Mouse (Mus musculus) kidney, adult 9 months (tissue): ENCODE data around the gene Nme1.
A peak's percentile ranks its signal among the peaks of the same experiment; 100 is the strongest.

Experiments used
- DNase-seq: peaks from one replicate; pipeline ENCODE4 v3.0.0; 2022

Gene Nme1

DNA sequence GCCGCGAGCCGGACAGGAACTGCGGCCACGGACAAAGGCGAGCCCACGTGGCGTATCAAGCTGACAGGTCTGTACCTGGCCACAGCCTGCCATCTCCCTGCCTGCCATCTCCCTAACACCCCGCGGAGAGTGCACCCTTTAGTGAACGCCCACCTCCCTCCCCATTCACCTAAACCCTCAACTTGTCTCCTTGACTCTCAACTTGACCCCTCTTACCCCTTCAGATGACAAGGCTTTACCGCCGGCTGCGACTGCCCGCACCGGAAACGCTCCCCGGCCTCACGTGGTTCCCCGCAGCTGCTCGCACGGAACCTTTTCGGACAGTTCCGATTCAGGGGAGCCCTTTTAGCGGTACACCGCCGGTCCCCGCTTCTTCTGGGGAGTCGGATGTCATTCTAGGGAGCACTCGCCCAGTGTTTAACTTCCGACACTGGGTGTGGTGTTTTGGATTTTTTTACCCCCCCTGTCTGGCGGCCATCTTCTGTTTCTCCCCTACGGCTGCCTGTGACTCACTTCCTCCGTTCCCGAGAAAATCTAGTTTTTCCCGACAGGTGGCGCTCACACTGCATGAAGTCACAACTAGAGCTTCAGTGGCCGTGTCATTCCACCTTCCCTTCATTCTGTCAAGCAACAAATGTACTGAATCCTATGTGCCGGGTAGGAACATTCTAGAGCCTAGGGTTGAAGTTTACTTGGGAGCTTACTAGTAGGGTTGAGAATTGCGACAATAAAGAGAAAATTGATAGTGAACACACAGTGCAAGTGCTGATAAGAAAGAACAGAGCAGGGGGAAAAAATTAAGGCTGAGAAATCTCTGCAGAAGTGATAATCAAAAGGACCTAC, at the start of gene Nme1, which contains the start of gene Gm20390:
Nme1 (minus strand) TSS at position 517 of the 843 bp plus-strand sequence.
Gm20390 (minus strand) TSS at position 289 of the 843 bp plus-strand sequence.
- DNase-seq: peak; percentile 99

DNA sequence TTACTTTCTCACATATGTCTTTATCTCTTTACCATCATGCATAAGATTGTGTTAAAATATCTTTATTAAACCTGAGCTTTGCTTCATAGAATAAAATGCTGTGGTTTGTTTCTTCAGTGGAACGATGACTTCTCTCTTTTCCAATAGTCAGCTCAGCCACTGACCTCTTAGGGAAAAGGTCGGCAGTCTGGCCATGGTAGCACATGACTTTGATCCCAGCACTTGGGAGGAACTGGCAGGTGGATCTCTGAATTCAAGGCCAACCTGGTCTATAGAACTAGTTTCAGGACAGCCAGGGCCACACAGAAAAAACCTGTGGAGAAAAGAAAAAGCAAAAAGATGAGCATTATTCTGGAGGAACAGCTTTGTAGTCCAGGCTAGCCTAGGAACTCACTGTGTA, 35.0 kb upstream of the Nme1 start:
- peak; percentile 31 for DNase-seq

DNA sequence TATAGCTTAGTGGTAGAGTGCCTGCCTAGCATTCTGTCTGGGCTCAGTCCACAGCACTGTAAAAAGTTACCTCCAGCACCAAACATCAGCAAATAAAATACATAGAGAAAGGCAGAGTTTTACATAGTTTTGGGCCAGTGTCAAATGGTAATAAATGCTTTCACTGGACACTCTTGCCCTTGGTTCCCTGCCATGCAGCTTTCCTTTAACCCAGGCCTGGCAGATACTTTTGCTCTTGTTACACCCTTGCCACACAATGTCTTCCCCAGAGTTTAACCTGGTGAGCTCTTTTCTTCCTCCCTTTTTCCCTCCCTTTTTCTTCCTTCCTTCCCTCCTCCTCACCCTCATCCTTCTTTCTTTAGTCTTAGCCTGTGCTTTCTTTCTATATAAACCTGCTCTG, 31.0 kb upstream of the Nme1 start:
- DNase-seq: peak; percentile 39

DNA sequence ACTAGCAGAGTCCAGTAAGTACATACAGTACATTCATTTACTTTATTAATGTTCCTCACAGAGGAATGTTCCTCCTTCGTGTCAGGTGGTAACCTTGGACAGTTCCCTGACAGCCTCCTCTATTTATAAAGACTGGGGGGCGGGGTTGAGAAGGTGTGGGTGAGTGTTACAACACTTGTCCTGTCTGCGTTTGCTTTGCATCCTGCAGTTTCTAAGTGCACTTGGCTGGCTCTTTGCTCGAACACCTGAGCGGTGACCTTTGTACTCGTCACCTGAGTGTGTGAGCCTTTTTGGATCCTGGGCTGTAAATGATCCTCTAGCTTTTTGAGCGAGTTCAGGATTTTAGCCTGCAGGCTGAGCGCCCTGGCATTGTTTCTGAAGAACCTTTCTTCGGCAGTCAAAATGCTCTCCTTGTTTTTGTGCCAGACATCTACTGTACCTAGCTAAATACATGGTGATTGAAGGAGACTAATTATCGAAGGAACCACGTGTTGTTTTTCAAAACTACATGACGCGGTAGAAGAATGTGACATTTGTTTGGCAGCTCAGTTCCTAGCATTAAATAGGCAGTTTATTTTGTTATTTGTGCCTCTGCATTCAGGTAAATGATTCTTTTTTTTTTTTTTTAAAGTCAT, 28.9 kb upstream of the Nme1 start:
- peak; percentile 97 for DNase-seq

DNA sequence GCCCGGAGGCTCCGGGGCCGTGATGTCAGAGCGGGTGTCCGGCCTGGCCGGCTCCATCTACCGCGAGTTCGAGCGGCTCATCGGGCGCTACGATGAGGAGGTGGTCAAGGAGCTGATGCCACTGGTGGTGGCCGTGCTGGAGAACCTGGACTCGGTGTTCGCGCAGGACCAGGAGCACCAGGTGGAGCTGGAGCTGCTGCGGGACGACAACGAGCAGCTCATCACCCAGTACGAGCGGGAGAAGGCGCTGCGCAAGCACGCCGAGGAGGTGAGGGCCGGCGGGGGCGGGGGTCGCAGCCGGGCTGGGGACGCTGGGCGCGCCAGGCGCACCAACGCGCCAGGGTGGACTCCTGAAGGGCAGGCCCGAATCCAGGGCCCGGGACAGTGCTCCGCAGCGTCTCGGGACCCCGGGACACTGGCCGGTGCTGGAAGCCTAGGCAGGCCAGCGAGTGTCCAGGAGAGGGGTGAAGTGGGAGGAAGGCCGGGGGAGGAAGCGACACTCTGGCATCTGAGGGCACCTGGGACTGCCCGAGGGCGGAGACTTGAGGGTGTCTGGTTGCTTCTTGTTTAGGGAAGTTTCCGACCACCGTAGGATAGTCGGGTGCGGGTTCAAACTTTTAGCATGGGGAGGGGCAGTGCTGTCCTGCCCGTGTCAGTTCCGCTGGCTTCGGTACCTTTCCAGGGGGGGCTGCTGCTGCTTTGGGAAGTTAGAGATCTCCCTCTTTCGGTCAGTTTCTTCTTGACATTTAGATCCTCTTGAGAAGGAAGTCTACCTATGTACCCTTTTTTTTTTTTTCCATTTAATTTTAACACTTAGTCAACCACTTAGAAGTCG, 28.2 kb upstream of the Nme1 start:
- peak; percentile 63 for DNase-seq

DNA sequence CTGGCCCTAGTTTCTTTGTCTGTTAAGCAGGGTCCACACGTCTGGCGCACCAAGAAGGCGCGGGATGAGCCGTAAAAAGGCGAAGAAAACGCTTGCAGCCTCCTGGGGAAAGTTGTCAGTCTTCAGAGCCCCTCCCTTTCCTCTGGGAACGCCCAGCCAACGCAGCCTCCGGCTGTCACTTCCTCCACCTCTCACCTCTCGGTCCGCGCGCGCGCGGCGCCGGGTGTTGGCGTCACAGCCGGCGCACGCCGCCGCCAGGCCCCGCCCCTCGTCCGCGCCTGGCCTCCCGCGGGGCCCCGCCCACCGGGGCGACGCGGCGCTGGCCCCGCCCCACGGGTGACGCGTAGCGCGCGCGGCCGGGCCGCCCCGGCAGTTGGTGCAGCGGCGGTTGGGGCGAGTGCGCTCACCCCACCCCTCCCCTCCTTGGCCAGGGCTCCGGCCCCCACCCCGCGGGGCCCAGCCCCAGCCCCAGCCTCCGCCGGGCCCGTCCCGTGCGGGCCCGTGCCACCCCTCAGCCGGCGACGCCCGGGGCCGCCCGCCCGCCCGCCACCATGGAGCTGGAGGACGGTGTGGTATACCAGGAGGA, 27.5 kb upstream of the Nme1 start, which contains the start of gene Spag9:
Spag9 (plus strand) TSS at position 372 of the 586 bp plus-strand sequence.
- peak; percentile 95 for DNase-seq

DNA sequence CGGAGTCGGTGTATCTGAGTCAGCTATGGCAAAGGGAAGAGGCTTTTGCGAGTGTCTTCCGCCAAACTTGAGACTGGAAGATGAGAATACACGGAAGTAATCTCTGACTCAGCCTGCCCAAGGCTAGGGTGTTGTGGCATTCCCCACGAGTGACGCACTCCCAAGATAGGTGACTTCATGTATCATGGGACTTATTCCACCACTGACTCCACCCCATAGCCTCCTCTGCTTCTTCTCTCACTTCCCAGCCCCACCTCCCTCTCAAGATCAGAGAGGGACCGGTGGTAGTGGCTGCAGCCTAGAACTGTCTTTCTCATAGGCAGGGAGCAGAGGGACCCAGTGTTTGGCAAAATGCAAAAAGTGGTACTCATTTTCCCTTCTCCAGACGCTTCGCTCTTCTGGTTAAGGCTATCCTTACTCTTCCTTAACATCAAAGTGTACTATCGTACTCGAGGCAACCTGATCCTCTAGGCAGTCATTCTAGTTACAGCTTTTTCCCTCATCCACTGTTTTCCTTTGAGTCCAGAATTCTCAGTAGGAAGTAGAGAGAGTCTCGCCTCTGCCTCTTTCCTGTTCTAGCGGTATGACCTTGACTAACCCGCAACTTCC, 26.9 kb upstream of the Nme1 start:
- peak; percentile 94 for DNase-seq

DNA sequence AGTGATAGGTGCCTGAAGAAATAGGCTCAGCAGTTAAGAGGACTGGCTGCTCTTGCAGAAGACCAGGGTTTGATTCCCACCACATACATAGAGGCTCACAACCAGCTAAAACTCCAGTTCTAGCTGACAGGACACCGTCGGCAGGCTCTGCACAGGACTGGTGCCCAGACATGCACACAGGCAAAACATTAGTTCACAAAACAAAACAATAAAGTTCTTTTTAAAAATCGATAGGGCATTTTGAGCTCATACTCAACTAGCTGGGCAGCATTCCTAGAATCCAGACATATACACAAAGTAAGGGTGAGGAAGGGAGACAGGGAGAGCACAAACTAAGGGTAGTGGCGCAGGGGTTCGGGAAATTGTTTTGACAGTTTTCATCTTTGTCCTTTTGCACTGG, 26.2 kb upstream of the Nme1 start:
- DNase-seq: peak; percentile 27

DNA sequence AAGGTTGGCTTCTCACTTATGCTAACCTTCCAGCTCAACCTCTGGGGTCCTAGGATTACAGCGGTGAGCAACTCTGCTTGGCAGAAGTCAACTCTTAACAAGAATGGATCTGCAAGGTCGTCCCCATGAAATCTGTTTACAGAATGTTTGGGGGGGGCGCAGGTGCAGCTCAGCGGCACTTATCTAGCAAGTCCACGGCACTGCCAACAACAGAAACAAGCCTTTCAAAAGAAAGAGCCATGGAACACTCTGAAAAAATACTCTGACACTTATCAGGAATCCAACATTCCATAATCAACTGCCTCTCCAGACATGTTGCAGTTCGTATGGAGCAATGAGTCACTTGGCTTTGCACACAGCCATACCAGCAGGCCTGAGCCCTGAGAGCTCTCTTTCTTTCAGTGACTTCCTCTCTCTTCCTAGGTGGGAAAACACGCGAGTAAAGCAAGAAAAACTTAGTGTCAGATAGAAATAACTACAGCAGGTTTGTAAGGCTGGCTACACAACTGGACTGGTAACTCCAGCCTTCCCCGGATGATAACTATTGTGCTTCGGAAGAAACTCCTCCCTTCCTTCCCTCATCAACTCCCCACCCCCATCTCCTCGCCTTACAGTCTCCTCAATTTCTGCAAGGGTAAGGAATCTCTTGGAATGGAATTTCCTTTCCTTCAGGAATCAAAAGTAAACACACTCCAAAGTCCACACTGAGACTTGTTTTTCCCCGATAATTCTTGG, 20.2 kb upstream of the Nme1 start:
- DNase-seq: peak; percentile 76

DNA sequence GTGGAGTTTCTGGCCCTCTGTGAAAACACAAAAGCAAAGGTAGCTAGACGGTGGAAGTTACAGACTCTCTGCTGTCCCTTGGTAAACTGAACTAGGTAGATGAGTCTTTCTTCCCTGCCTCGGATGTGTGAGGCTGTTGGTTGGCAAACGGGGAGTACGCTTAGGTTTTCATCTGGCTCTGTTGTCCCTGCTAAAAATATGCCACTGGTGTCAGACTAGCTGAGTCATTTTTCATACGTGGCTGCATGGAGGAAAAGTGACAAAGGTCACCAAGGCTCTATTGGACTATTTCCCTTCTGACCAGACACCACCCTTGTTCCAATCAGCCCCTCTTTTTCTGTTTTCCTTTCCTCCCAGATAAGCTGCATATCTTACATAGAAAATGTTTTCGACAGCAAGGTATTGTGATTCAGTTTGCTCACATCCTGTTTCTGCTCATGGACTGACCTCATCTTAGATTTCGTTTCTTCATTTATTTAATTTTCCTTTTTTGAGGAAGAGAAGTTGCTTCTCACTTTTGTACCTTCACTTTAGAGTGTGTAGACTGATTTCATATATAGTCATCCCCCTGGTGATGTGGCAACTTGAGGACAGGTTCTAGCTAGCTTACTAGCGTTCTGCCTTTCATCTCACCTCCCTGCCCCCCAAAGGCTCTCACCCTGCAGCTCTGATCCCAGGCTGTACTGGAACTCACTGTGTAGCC, 19.5 kb upstream of the Nme1 start:
- DNase-seq: peak; percentile 63

DNA sequence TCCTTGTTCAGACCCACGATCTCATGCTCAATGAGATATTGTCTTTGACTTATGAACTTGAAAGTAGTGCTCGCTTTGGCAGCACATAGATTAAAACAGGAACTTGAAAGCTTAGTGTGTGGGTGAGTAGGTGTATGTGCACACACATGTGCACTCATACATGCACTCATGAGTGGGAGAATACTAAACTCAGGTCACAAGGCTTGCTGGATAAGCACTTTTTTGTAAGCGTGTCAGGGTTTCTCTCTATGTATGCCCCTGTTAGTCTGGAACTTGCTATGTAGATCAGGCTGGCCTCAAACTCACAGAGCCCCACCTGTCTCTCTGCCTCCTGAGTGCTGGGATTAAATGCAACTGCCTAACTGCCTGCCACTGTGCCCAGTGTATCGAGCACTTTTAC, 18.7 kb upstream of the Nme1 start:
- DNase-seq: no peak

DNA sequence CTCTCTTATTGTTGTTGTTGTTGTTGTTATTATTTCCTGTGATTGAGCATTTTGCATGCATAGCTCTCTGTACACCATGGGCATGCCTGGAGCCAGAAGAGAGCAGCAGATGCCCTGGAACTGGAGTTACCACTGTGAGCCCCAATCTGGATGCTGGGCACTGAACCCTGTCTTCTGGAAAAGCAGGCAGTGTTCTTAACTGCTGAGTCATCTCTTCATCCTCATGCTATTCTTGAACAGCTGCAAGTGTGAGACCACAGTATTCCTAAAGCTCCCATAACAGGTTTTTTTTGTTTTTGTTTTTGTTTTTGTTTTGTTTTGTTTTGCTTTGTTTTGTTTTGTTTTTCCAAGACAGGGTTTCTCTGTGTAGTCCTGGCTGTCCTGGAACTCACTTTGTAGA, 18.0 kb upstream of the Nme1 start:
- DNase-seq: no peak

DNA sequence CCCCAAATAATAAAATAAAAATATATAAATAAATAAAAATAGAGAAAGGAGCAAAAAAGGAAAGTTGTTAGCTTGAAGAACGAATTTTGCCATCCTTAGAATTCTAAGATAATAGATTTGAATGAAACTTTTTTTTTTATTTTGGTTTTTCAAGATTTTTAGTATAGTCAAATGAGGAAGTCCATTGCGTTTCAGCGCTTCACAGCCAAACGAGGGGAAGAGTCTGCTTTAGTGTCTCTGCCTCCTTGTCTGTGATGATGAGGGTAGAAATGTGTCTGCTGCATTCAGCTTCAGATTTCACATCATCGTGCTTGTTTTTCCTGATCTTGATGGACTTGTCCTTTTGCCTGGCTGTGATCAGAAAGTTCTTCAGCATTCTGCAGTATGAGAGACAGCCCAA, 16.9 kb upstream of the Nme1 start:
- DNase-seq: no peak

DNA sequence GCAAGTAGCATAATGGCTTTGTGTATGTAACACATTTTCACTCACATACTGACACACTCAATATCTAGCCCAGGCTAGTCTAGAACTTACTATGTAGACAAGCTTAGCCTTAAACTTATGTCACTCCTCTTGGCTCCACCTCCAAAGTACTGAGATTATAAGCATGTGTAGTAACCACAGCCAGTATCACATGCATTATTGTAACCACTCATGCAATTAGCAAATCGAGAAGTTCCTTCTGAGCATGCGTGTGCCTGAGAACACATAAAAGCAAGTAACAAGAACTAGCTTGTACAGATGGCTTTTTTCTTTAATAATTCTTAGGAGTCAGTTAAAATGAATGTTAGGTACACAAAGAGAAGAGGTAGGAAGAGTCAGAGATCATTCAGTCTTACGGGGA, 16.3 kb upstream of the Nme1 start:
- DNase-seq: no peak

DNA sequence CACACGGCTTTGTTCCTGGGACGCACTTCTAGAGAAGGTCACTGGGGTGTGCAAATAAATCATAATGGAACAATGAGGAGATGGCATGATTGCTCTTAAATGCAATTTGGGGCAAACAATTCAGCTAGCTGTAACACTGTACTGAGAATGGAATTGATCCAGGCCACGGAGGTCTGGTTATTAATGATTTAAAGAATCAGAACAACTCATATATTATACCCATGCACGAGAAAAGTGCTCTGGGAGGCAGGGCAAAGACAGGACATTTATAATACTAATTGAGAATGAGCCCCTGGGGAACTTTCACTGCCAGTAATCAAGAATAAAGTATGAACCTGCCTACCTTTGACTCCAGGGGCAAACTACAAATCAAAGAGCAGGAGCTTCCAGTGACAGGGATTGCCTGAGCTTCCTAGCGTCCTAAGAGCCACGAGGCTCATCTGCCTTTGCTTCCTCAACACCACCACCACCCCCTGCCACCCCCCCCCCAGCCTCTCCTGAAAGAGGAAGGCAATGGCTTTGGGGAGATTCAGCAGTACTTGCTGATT, 11.3 kb upstream of the Nme1 start:
- DNase-seq: peak; percentile 69

DNA sequence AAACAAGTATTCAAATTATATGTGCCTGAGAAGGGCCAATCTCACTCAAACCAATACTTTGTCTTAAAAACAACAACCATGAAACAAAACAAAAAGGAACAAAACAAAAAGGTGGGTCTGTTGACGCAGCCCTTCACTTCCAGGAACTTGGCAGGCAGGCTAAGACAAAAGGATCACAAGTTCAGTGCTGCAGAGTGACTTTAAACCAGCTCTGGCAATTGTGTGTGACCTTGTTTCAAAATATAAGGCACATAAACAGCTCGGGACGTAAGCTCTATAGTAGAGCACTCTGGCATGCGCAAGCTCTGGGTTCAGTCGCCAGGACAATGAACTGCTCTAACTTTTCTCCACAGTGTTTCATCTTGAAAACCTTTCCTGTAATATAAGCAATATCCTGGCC, 4.6 kb upstream of the Nme1 start:
- DNase-seq: no peak

DNA sequence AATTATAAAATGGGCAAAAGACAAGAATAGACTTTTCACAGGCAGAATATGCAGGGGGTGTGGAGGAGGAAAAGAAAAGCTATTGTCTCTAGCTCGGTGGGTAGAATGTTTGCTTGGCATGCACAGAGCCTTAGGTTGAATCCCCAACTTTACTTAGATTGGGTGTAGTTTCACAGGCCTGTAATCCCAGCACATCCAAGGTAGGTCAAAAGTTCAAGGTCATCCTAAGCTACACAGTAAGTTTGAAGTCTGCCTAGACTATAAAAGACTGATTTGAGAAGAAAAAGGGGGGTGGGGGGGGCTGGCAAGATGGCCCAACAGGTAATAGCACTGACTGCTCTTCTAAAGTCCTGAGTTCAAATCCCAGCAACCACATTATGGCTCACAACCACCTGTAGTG, 1.5 kb upstream of the Nme1 start:
- no peak for DNase-seq

DNA sequence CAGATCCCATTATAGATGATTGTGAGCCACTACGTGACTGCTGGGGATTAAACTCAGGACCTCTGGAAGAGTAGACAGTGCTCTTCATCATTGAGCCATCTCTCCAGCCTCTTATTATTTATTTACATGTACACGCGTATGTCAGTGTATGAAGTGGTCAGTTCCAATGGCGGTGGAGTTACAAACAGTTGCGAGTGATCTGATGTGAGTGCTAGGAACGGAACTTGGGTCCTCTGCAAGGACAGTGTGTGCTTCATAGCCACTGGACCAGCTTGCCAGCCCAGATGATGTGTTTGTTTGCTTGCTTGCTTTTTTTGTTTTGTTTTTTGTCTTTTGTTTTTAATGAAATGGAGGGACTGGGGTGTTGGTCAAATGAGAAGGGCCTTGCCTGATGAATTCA, 850 bp upstream of the Nme1 start:
- DNase-seq: no peak

DNA sequence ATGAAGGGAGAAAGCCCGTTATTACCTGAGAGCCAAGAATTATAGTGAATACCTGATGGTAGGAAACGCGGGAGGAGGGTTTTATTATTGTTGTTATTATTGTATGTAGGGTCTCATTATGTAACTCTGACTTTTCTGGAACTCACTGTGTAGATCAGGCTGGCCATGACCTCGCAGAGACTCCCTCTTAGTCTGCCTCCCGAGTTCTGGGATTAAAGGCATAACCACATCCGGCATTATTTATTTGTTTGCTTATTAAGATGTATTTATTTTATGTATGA, 467 bp upstream of the Nme1 start:
- no peak for DNase-seq

DNA sequence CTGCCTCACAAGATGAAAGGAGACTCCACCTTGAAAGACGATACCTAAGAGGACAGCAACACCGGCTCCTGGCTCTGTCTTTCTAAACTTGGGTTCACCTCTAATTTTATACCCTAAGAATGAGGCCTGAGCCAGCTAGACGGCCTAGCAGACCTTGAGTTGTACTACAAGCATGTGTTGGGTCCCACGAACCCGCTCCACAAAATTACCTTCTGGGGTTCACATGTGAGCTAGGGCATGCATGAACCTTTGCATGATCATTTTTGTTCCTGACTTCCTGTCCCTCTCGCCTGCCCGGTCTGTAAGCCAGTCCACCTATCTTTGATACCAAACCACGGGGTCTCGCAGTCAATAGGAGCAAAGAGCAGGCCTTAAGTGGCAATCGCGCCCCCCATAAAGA, 940 bp downstream of the Nme1 start:
- DNase-seq: no peak

DNA sequence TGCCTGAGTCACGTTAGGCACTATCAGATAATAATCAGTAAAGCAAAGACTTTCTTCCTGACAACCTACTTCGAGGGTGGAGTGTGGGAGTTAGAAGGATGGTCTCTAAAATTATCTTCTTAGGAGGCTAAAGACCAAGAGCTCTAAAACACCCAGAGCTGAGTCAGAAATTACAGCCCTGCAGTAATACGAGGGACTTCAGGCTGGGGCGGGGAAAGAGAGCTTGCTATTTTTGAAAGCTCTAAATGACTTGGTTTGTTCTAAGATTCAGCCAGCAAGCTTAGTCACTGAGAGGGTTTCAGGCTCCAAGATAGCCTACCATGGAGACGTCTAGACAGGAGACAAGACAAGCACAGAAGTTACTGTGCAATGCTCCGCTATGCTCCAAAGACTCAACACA, 2.9 kb downstream of the Nme1 start:
- no peak for DNase-seq
